Mouse (Mus musculus): ENCODE data around the gene Pigyl.

Gene Pigyl

GRCm38 (mm10) chr9:22196412-22196811, 39.8 kb downstream of the Pigyl start:
- DNase-seq (ENCODE audit: low spot score) = no peak
